Mouse (Mus musculus) neural tube, embryonic 14.5 days (tissue): ENCODE data around the gene Mycbp2. TPM values are rescaled to one million over a fixed set of nuclear protein-coding genes. Genes with fewer than 3 reads are reported as not detected.

ENCODE experiments used
- ATAC-seq: fragments of 200-750 bp; cut with Nextera tagmentation; 2 replicates; pipeline ENCODE4 v1.8.0; 2017; ENCODE audit warnings: low read depth, mild to moderate bottlenecking, moderate TSS enrichment, moderate library complexity
- H3K27ac ChIP-seq: fragments of 300-500 bp; sonication (generic); 2 replicates; pipeline ENCODE4 v1.5.1; 2014; ENCODE audit warnings: low read depth, mild to moderate bottlenecking, control low read depth, low read length, moderate library complexity, mixed read lengths
- H3K27me3 ChIP-seq: fragments of 300-500 bp; sonication (generic); 2 replicates; pipeline ENCODE4 v1.6.1; 2014; ENCODE audit warnings: low read length; ENCODE audit not compliant: control insufficient read depth, insufficient read depth
- H3K36me3 ChIP-seq: fragments of 300-500 bp; sonication (generic); 2 replicates; pipeline ENCODE4 v1.6.1; 2014; ENCODE audit warnings: low read length, mixed read lengths; ENCODE audit not compliant: control insufficient read depth, insufficient read depth
- H3K4me1 ChIP-seq: fragments of 300-500 bp; sonication (generic); 2 replicates; pipeline ENCODE4 v1.6.1; 2014; ENCODE audit warnings: low read length; ENCODE audit not compliant: control insufficient read depth, insufficient read depth
- H3K4me2 ChIP-seq: fragments of 300-500 bp; sonication (generic); 2 replicates; pipeline ENCODE4 v1.6.1; 2014; ENCODE audit warnings: mild to moderate bottlenecking, low read depth, low read length, control low read depth
- H3K4me3 ChIP-seq: fragments of 300-500 bp; sonication (generic); 2 replicates; pipeline ENCODE4 v1.5.1; 2014; ENCODE audit warnings: low read depth, low read length, control low read depth, mixed read lengths
- H3K9ac ChIP-seq: fragments of 300-500 bp; sonication (generic); replicated peaks from 2 replicates; pipeline ENCODE4 v1.6.1; 2014; ENCODE audit warnings: low read depth, mild to moderate bottlenecking, control low read depth, low read length, mixed read lengths
- H3K9me3 ChIP-seq: fragments of 300-500 bp; sonication (generic); 2 replicates; pipeline ENCODE4 v1.6.1; 2016; ENCODE audit warnings: low read length; ENCODE audit not compliant: control insufficient read depth
- WGBS: fragments of 180-500 bp; shearing (Covaris S2); extraction: QIAGEN DNeasy Blood & Tissue Kit; methylation state at CpG from one replicate; pipeline ENCODE4 v1.1.7; 2014; 5-methylcytosine and 5-hydroxymethylcytosine counted together
- polyA plus RNA-seq: library from polyadenylated mRNA; unstranded; fragments of >200 nt; fragmentation: Nextera tagmentation; extraction: Ambion mirVana; gene quantifications from 2 replicates; pipeline ENCODE4 v1.2.1, GENCODE M21; 2014

Mycbp2 gene
- polyA plus RNA-seq, 1 experiment from 2014 or later = 93.7 TPM

DNA sequence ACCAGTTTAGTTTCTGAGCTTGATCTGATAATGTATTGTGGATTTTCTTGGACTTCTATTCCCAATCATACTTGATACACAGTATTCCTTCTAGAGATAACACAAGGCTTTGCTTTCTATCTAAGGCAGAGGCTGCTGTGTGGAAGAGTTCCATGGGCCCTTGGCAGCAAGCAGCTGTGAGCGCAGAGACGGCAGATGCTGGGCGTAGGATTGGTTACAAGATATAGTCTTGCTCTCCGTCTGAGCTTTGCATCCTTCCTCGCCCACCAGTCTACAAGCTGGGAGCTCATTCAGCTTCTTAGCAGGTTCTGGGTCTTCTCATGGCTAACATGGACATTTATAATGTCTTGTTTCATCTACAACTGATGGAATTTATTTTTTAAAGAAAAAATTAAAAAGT lies 196.5 kb downstream of the Mycbp2 start:
- no peak overlapping the region for H3K4me2 ChIP-seq
- H3K9me3 ChIP-seq = no peaks in the 10 kb centered on the region
- no peaks in the 10 kb centered on the region for H3K27me3 ChIP-seq
- 90% methylated on average over 5 of the region's 5 CpGs for WGBS
- H3K4me1 ChIP-seq = no peaks in the 10 kb centered on the region
- no peak overlapping the region for H3K27ac ChIP-seq
- H3K4me3 ChIP-seq = no peak overlapping the region
- no peak overlapping the region for H3K9ac ChIP-seq
- peaks cover 50% of the 10 kb centered on the region for H3K36me3 ChIP-seq
- ATAC-seq = no peak

DNA sequence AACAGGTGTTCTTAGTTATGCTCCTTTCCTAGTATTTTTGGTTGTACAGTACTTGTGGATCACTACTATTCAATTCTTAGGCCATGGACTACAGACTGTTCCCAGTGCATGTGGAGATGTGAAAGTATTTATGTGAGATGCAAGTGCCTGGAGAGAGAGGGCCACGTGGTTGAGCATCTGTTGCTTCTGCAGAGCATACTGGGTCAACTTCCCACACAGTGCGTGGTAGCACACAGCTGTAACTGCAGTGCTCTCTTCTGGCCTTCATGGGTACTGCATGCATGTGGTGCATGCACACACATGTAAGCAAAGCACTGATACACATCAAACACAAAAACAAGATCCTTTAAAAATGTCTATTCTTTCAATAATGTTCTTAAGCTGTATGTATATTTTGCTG lies 214.6 kb downstream of the Mycbp2 start:
- Histone ChIP-seq H3K27ac (no peak overlapping the region), H3K4me2 (no peak overlapping the region), H3K4me1 (no peaks in the 10 kb centered on the region), H3K9ac (no peak overlapping the region), H3K27me3 (no peaks in the 10 kb centered on the region), H3K36me3 (peaks cover 61% of the 10 kb centered on the region), H3K9me3 (no peaks in the 10 kb centered on the region), H3K4me3 (no peak overlapping the region)
- 77% methylated on average over 2 of the region's 2 CpGs for WGBS
- ATAC-seq = no peak

DNA sequence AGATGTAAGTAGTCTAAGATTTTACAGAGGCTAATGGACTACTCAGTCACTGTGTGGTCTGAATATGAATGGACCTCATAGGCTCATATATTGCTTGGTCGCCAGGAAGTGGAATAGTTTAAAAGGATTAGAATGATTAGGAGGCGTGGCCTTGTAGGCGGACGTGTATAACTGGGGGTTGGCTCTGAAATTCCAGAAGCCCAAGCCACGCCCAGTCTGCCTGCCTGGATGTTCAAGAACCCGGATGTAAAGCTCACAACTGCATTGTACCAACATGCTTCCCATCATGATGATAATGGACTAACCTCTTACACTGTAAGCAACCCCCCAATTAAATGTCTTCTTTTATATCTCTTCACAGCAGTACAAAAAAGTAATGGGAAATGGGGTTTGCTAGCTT lies 220.9 kb downstream of the Mycbp2 start:
- no peaks in the 10 kb centered on the region for H3K9me3 ChIP-seq
- no peak overlapping the region for H3K4me3 ChIP-seq
- H3K36me3 ChIP-seq = peaks cover 64% of the 10 kb centered on the region
- no peak overlapping the region for H3K4me2 ChIP-seq
- WGBS = 87% methylated on average over 6 of the region's 6 CpGs
- no peak overlapping the region for H3K9ac ChIP-seq
- no peaks in the 10 kb centered on the region for H3K4me1 ChIP-seq
- no peak for ATAC-seq
- no peaks in the 10 kb centered on the region for H3K27me3 ChIP-seq
- no peak overlapping the region for H3K27ac ChIP-seq

DNA sequence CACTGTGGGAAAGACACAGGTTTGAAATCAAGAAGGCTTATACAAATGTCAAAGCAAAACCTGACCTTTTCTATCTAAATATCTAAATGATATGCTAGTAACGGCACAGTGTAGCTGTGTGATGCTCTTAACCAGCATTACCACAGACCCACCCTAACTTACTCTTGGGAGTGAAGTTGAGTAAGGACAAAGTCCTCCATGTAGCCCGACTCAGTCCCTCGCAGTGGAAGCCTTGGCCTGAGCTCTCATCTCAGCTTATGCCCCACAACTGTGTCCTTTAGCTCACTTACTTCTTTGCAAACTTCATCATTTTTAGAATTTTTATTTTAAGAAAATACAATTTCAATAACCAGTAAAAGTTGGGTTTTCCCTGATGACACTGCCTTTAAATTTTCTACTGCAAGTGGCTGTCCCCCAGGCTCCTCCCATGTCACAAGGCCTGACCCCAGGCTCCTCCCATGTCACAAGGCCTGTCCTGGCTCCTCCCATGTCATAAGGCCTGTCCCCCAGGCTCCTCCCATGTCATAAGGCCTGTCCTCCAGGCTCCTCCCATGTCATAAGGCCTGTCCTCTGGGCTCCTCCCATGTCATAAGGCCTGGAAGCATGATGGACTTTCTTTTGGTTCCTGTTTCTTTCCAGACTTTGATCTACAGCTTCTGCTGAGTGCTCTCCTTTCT lies 231.5 kb downstream of the Mycbp2 start:
- 98% methylated on average over 3 of the region's 3 CpGs for WGBS
- Histone ChIP-seq H3K9ac (no peak overlapping the region), H3K27me3 (no peaks in the 10 kb centered on the region), H3K36me3 (peaks cover 57% of the 10 kb centered on the region), H3K4me3 (no peak overlapping the region), H3K9me3 (no peaks in the 10 kb centered on the region), H3K27ac (no peak overlapping the region), H3K4me2 (no peak overlapping the region), H3K4me1 (no peaks in the 10 kb centered on the region)
- ATAC-seq = no peak

DNA sequence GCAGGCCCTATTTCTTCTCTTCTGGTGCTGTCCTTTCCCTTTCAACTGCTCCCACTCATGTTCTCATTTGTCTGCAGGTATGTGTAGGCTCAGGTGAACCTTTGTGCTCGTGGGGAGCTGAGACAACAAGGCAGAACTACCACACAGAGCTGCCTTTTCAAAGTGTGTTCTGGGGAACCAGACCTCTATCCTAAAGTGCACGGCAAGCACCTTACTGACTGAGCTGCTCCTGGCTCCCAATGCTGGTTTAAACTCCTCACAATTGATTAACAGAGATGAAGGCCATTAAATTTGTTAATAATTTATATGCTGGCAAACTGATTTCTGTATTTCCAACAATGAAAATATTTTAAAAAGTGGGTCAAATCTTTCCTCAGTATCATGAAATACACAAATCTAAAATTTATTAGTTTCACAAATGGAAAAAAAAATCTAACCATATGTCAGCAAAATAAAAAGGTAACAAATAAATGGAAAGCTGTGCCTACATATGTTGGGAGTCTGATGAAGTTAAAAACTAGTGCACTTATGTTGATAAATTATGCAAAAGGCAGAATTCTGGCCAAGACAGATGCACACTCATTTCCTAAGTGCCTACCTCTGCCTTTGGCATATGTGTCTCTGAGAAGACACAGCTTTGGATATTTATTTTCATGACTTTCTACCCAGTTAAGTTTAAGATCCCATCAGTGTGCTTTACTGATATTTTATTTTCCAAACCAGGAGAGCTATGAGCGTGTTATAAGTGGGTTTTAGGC lies 233.8 kb downstream of the Mycbp2 start:
- Histone ChIP-seq H3K27ac (no peak overlapping the region), H3K36me3 (peaks cover 39% of the 10 kb centered on the region), H3K9me3 (no peaks in the 10 kb centered on the region), H3K9ac (no peak overlapping the region), H3K4me3 (no peak overlapping the region), H3K4me2 (no peak overlapping the region), H3K27me3 (no peaks in the 10 kb centered on the region), H3K4me1 (no peaks in the 10 kb centered on the region)
- 87% methylated on average over 3 of the region's 3 CpGs for WGBS
- ATAC-seq = no peak

DNA sequence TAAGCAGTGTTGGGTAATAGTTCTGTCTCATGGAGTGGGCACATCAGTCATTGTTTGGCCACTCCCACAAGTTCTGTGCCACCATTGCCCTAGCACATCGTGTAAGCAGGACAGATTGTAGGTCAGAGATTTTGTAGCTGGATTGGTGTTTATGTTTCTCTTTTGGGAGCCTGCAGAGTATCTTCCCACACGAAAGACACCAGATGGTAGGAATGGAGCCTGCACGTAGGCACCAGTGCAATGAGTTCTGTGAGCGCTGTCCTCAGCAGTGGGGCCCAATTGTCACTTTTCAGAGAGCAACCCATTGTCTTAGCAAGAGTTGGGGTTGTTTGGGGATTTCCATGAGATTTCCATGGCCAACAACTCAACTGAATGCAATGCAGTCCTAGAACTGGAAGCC lies 236.6 kb downstream of the Mycbp2 start:
- WGBS = 92% methylated on average over 4 of the region's 4 CpGs
- no peak overlapping the region for H3K9ac ChIP-seq
- no peaks in the 10 kb centered on the region for H3K27me3 ChIP-seq
- no peaks in the 10 kb centered on the region for H3K9me3 ChIP-seq
- no peak overlapping the region for H3K4me2 ChIP-seq
- no peak for ATAC-seq
- no peaks in the 10 kb centered on the region for H3K4me1 ChIP-seq
- no peak overlapping the region for H3K4me3 ChIP-seq
- H3K36me3 ChIP-seq = peaks cover 13% of the 10 kb centered on the region
- H3K27ac ChIP-seq = no peak overlapping the region

DNA sequence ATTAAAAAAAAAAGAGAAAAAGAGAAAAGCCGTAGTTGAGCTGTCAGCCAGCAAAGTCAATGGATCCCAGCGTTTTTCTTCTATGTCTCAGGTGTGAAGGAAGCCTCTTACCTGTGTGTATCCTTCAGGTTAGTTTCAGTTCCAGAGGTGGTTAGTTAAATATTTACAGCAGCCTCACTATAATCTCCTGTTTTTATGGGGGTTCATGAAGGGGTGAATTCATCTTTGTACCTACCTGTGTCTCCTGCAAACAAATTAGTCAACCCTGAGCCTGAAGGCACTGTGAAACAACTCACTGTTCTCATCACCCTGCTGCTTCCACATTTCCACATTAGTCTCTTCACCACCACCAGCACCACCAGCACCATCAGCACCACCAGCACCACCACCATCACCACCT lies 240.3 kb downstream of the Mycbp2 start:
- no peak overlapping the region for H3K9ac ChIP-seq
- no peaks in the 10 kb centered on the region for H3K4me1 ChIP-seq
- H3K4me2 ChIP-seq = no peak overlapping the region
- no peak overlapping the region for H3K27ac ChIP-seq
- 93% methylated on average over 2 of the region's 2 CpGs for WGBS
- no peaks in the 10 kb centered on the region for H3K36me3 ChIP-seq
- no peaks in the 10 kb centered on the region for H3K27me3 ChIP-seq
- ATAC-seq = no peak
- H3K9me3 ChIP-seq = no peaks in the 10 kb centered on the region
- H3K4me3 ChIP-seq = no peak overlapping the region

DNA sequence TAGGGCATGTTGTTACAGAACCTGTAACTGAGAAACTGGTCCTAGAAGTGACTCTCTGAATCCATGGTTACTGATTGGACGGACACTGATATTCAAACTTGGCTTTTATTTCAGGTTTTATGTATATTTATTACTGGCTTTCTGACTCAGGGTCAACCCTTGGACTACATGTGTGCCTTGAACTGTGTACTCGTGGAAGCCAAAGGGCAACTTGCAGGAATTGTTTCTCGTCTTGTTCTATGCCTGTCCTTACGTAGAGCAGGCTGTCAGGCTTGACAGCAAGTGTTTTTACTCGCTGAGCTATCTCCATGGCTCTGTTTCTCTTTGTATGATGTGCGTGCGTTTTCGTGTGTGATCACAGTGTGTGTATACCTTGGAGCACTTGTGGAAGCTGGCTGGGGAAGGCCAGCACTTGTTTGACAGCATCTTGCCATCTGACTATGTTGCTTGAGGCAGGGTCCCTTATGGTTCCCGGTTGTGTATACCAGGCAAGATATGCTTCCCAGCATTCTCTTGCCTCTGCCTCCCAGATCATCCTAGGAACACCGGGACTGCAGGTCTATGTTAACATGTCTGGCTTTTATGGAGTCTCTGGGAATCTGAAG lies 243.8 kb downstream of the Mycbp2 start:
- Histone ChIP-seq H3K9me3 (no peaks in the 10 kb centered on the region), H3K4me2 (no peak overlapping the region), H3K4me1 (peaks cover 3% of the 10 kb centered on the region; the same call in 1 of the 2 replicates), H3K9ac (no peak overlapping the region), H3K4me3 (no peak overlapping the region), H3K27ac (no peak overlapping the region), H3K27me3 (no peaks in the 10 kb centered on the region), H3K36me3 (no peaks in the 10 kb centered on the region)
- no peak for ATAC-seq
- 83% methylated on average over 10 of the region's 10 CpGs for whole genome bisulfite sequencing

DNA sequence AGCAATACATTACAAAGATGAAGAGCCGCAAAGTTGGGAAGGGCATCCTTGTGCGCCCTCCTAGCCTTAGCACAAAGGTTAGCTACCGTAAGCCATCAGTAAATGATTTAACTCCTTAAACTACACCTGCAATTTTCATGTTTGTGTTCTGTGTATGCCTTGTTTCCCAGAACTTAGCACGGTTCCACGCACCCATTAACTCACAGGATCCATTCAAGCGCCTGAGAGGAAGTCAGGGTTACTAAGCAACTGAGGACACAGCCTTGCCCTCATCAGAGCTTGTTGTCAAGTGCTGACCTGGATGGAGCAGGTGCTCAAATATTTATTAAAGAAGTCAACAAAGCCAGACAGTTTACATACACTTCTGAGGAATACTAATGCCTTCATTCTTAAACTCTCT lies 244.4 kb downstream of the Mycbp2 start:
- Histone ChIP-seq H3K4me1 (peaks cover 7% of the 10 kb centered on the region), H3K27me3 (no peaks in the 10 kb centered on the region), H3K27ac (no peak overlapping the region), H3K36me3 (no peaks in the 10 kb centered on the region), H3K9me3 (no peaks in the 10 kb centered on the region), H3K9ac (no peak overlapping the region), H3K4me3 (no peak overlapping the region), H3K4me2 (no peak overlapping the region)
- WGBS = 60% methylated on average over 6 of the region's 6 CpGs
- ATAC-seq = no peak
